Mouse (Mus musculus) right cerebral cortex, postnatal 14 days (tissue): ENCODE measurements around the gene Ube2g1.
A peak's percentile ranks its signal among the peaks of the same experiment; 100 is the strongest.

Experiments
- DNase-seq: peaks from one replicate; pipeline ENCODE4 v3.0.0; 2022

Ube2g1 gene

DNA sequence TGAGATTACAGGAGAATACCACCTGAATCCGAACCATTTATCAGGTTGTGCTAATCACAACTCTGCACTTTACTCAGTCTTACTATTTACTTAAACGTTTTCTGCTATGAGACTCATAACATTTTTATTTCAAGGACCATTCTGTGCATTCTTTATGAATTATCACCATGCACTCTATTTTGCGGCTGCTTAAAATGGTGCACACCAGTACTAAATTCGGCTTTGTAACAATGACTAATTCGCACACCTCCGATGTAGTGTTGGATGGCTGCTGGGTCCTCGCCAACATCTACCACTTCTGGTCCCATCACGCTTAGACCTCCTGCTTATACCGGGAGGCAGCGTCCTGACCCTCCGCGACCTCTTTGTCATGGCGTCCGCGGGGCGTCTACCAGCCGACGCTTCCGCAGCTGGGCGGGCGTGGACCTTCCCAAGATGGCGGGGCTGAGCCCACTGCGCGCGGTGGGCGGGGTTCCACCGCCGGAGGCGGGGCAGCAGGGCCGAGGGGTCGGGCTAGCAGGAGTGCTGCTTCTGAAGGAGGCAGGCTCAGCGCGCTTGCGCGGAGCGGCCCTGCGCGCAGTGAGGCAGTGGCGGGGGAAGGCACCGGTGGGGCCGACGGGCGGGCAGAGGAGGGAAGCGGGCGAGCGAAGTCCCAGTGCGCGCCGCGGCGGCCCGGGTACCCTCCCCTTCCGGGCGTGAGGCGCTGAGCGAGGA lies at the start of gene Ube2g1:
Ube2g1 (plus strand) TSS at position 590 of the 714 bp plus-strand sequence.
- DNase-seq = peak; percentile 97

- no peak for DNase-seq
Observed at GRCm38 (mm10) chr11:72558155-72558554, 48.9 kb upstream of the Ube2g1 start.

DNA sequence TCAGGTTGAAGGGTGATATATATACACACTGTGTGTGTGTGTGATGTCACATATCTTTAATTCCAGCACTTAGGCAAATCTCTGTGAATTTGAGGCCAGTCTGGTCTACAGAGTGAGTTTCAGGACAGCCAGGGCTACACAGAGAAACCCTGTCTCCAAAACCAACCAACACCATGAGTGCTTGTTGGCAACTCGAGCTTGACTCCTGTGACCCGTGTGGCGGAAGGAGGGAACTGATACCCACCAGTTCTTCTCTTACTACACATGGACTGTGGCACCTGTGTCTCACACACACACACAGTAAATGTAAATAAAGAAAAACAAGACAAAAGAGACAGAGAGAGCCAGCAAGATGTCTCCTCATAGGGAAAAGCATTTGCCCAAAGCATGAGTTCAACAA lies 46.4 kb upstream of the Ube2g1 start:
- no peak for DNase-seq

- DNase-seq = no peak
Observed at GRCm38 (mm10) chr11:72564232-72564807, 42.8 kb upstream of the Ube2g1 start.

DNA sequence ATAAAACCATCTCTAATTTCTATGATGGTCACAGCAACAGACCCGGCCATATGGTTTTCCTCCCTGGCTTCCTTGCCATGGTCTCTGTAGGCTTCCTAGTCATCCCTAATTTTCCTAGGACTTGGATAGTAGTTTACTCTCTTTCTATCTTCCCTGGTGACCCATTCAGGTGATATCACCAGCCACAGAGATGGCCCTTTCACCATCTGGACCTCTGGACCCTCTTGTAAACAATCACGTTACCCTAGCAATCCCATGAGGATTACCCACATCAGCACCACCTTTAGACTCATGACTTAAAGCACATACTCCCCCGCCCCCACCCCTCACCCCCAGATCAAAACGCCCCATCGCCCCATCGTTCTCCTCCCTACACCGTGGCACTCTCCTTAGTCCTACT lies 40.8 kb upstream of the Ube2g1 start:
- no peak for DNase-seq

DNA sequence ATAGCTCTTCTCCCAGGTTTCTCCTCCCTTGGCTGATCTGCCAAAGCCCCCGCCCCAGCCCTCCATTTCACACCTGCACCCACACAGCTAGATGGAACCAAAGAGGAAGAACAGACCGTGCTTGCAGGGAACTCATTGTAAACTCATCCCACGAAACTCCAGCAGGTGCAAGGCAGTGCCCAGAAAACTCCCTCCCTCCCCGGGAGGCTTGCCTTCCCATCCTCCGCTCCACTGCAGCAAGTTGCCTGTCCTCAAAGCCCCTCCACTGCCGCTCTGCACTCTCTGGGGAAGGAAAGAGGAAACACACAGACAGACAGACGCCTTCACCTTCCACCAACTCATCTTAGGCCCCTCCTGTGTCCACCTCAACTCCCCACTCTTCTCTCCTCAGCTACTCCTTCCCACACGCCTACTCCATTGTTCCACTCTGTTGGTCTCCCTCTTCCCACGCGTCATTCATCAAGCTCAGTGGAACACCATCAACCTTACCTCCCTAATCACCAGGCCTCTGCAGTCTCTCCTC lies 40.2 kb upstream of the Ube2g1 start:
- peak; percentile 44 for DNase-seq

DNA sequence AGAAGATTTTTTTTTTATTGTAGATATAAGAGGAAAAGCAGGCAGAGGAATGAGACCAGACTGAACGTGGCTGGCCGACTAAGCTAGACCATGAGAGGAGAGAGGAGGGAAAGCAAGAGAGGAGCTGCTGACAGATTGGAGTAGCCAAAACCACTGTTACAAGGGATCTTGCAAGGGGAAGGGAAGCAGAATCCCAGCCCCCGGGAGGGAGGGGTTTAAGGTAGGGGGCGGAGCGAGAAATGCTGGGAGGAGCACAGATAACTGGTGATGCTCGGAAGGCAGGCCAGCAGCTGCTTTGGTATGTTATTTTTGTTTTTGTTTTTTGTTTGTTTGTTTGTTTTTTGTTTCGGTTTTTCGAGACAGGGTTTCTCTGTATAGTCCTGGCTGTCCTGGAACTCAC lies 38.0 kb upstream of the Ube2g1 start:
- DNase-seq = no peak

- DNase-seq = no peak
Observed at GRCm38 (mm10) chr11:72569671-72570318, 37.3 kb upstream of the Ube2g1 start.

DNA sequence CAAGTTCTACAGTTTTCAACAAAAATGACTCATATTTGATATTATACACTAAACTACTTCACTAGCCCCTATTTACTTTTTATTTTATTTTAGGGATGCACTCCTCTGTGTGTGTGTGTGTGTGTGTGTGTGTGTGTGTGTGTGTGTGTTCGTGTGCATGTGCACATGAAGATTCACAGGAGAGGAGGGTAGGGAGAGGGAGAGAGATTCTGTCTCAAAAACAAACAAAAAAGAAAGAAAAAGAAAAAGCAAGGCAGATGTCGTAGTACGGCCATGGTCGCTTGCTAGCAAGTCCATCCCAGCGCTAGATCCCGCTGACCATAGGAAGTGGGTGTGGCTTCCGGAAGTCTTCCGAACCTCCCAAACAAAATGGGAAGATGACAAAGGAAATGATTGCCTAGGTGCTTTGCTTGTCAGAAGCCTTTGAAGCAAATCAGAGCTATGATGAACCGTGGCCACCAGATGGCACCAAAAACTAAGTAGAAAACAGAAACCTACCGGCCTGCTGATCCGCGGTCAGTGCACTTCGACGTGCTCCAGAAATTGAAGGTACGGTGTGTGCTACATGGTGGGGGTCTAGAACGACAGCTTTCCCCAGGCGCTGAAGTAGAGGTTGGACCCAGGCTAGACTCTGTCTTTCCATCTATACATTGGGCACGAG lies 36.6 kb upstream of the Ube2g1 start:
- DNase-seq = peak; percentile 77

DNA sequence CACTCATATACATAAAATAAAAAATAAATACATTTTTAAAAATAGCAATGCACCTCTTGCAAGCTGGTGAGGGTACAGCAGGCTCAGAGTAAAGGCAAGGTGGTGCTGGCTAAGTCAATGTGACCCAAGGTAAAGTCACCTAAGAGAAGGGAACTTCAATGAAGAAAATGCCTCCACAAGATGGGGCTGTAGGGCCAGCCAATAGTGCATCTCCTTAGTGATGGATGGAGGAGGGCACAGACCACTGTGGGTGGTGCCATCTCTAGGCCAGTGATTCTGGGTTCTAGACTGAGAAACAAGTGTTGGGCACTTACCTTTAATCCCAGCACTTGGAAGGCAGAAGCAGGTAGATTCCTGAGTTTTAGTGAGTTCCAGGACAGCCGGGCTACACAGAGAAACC lies 33.3 kb upstream of the Ube2g1 start:
- DNase-seq = no peak

GRCm38 (mm10) chr11:72576111-72576465 lies 31.0 kb upstream of the Ube2g1 start:
- no peak for DNase-seq

GRCm38 (mm10) chr11:72576466-72577351 lies 30.4 kb upstream of the Ube2g1 start:
- no peak for DNase-seq

GRCm38 (mm10) chr11:72578471-72578870 lies 28.6 kb upstream of the Ube2g1 start:
- DNase-seq = no peak

GRCm38 (mm10) chr11:72581609-72582447 lies 25.3 kb upstream of the Ube2g1 start:
- DNase-seq = no peak

- DNase-seq = no peak
Observed at GRCm38 (mm10) chr11:72582448-72582705, 24.7 kb upstream of the Ube2g1 start.

DNA sequence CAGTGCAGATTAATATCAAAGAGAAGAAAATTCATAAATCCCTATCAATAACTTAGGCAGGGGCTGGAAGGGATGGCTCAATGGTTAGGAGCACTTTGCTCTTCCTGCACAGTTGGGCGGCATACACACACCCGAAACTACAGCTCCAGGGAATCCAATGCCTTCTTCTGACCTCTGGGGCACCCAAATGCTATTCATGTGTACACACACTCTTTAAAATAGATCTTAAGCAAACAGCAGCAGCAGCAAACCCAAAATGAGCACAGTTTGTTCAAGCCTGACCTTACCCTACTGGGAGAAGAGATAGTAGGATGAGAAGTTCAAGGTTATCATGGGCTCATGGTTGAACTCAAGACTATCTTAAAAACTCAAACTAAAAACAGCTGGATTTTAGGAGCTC lies 24.0 kb upstream of the Ube2g1 start:
- no peak for DNase-seq

DNA sequence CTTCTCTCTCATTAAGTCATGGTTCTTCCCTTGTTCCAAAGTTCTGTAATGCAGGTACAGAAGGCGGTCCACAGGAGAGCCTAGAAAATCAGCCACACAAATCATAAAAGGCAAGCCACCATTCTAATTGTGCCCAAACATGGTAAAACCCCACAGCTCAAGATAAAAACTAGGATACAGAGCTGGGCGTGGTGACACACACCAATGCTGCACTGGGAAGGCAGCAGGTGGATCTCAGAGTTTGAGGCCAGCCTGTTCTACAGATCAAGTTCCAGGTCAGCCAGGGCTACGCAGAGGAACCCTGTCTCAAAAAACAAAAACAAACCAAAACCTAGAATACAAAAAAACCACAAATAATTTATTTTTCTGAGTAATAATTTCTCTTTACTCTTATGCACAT lies 20.5 kb upstream of the Ube2g1 start:
- DNase-seq = no peak

- DNase-seq = no peak
Observed at GRCm38 (mm10) chr11:72587537-72588233, 19.4 kb upstream of the Ube2g1 start.

DNA sequence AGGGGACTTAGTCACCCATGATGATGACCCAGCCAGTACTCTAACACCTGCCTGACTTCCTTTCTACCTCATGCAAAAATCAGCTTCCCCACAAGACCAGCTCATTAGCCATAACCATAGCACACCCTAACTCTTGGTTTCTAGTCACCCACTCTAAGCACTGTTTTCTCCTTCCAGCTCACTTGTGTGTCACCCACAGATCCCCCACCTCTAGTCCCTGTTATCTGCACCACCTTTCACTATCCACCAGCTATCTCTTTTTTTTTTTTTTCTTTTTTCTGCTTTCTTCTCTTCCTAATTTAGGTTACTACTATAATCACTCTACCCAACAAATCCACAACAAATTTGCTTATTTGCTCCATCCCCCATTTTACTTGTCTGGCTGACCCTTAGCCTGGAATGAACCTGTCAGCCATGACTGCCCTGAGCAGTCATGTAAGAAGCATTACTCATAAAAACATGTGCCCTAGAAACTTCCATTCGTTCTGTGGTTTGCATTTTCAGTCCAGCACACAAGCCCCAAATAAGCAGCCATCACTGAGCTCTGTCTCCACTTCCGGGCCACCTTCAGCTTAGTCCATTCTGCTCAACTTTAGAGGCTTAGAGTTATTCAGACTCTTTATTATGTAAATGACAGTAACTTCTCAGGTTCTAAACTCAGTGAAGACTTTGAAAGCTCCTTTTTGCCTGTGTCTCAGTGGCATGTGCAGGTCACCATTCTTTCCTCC lies 11.9 kb upstream of the Ube2g1 start:
- DNase-seq = no peak

DNA sequence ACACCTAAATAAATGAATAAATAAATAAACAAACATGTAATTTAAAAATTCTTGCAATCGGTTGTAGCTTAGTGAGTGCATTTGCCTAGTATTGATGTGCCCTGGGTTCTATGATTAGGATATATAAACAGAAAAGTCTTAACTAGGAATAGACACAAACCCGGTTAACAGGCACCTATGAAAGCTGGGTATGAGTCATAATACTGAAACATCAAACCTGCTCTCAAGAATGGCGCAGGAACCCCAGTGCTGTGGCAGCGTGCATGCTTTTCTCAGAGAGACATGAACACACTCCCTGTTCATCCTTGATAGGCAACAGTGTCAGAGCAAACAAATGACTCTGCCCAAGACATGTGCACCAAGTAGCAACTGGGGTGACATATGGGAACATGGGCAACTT lies 9.3 kb upstream of the Ube2g1 start:
- no peak for DNase-seq
